Mouse (Mus musculus) hindbrain, embryonic 12.5 days (tissue): ENCODE measurements around the gene Pagr1a. TPM values are rescaled to one million over a fixed set of nuclear protein-coding genes. Genes with fewer than 3 reads are reported as not detected.
A peak's percentile ranks its signal among the peaks of the same experiment; 100 is the strongest.

Source experiments
- ATAC-seq: fragments of 200-750 bp; cut with Nextera tagmentation; 2 replicates; pipeline ENCODE4 v1.8.0; 2017; ENCODE audit warnings: moderate TSS enrichment; ENCODE audit not compliant: low FRiP score
- H3K27ac ChIP-seq: fragments of 300-500 bp; sonication (generic); 2 replicates; pipeline ENCODE4 v1.5.1; 2016; ENCODE audit warnings: mild to moderate bottlenecking
- H3K27me3 ChIP-seq: fragments of 300-500 bp; sonication (generic); 2 replicates; pipeline ENCODE4 v1.6.1; 2016; ENCODE audit warnings: mild to moderate bottlenecking
- H3K36me3 ChIP-seq: fragments of 300-500 bp; sonication (generic); 2 replicates; pipeline ENCODE4 v1.6.1; 2016; ENCODE audit warnings: mild to moderate bottlenecking
- H3K4me1 ChIP-seq: fragments of 300-500 bp; sonication (generic); 2 replicates; pipeline ENCODE4 v1.6.1; 2016
- H3K4me2 ChIP-seq: fragments of 300-500 bp; sonication (generic); replicated peaks from 2 replicates; pipeline ENCODE4 v1.6.1; 2016; ENCODE audit warnings: mild to moderate bottlenecking
- H3K4me3 ChIP-seq: fragments of 300-500 bp; sonication (generic); 2 replicates; pipeline ENCODE4 v1.5.1; 2016; ENCODE audit warnings: mild to moderate bottlenecking
- H3K9ac ChIP-seq: fragments of 300-500 bp; sonication (generic); 2 replicates; pipeline ENCODE4 v1.6.1; 2016; ENCODE audit warnings: mild to moderate bottlenecking, moderate library complexity
- H3K9me3 ChIP-seq: fragments of 300-500 bp; sonication (generic); replicated peaks from 2 replicates; pipeline ENCODE4 v1.6.1; 2016; ENCODE audit warnings: mild to moderate bottlenecking
- WGBS: fragments of 180-500 bp; shearing (Covaris S2); methylation state at CpG from one replicate; pipeline ENCODE4 v1.1.7; 2016; 5-methylcytosine and 5-hydroxymethylcytosine counted together
- polyA plus RNA-seq: library from polyadenylated mRNA; unstranded; fragments of >200 nt; fragmentation: Nextera tagmentation; extraction: Ambion mirVana; gene quantifications from 2 replicates; pipeline ENCODE4 v1.2.1, GENCODE M21; 2016

Gene Pagr1a
- polyA plus RNA-seq: 46.6 and 51.6 TPM in 2 replicates

GRCm38 (mm10) chr7:127016971-127017949, at the start of gene Pagr1a:
Gene Pagr1a (minus strand): TSS chr7:127017352.
- Histone ChIP-seq H3K4me3 (peak within 1 kb of the TSS; percentile 62), H3K9me3 (no peaks in the 10 kb centered on the region), H3K27me3 (no peaks in the 10 kb centered on the region), H3K4me2 (peak within 1 kb of the TSS; percentile 87), H3K4me1 (peaks cover 68% of the 10 kb centered on the region), H3K36me3 (peaks cover 37% of the 10 kb centered on the region), H3K27ac (peak within 1 kb of the TSS; percentile 85), H3K9ac (peak within 1 kb of the TSS; percentile 82)
- 4% methylated on average over 39 of the region's 39 CpGs for WGBS
- peak; percentile 85 for ATAC-seq

- no peaks in the 10 kb centered on the region for H3K4me1 ChIP-seq
- 78% methylated on average over 4 of the region's 4 CpGs for WGBS
- H3K9ac ChIP-seq: no peak overlapping the region
- no peaks in the 10 kb centered on the region for H3K36me3 ChIP-seq
- H3K4me3 ChIP-seq: no peak overlapping the region
- H3K27me3 ChIP-seq: no peaks in the 10 kb centered on the region
- H3K4me2 ChIP-seq: no peak overlapping the region
- no peaks in the 10 kb centered on the region for H3K9me3 ChIP-seq
- no peak for ATAC-seq
- H3K27ac ChIP-seq: no peak overlapping the region
Observed at GRCm38 (mm10) chr7:127066317-127066716, 49.2 kb upstream of the Pagr1a start.

- H3K4me3 ChIP-seq: no peak overlapping the region
- H3K9me3 ChIP-seq: no peaks in the 10 kb centered on the region
- H3K27me3 ChIP-seq: no peaks in the 10 kb centered on the region
- ATAC-seq: no peak
- no peak overlapping the region for H3K4me2 ChIP-seq
- H3K9ac ChIP-seq: no peak overlapping the region
- no peaks in the 10 kb centered on the region for H3K36me3 ChIP-seq
- WGBS: 87% methylated on average over 6 of the region's 6 CpGs
- H3K27ac ChIP-seq: no peak overlapping the region
- no peaks in the 10 kb centered on the region for H3K4me1 ChIP-seq
Observed at GRCm38 (mm10) chr7:127065538-127065937, 48.4 kb upstream of the Pagr1a start.

GRCm38 (mm10) chr7:127055026-127055585, 38.0 kb upstream of the Pagr1a start:
- Histone ChIP-seq H3K9me3 (no peaks in the 10 kb centered on the region), H3K27me3 (peaks cover 4% of the 10 kb centered on the region; the same call in 1 of the 2 replicates), H3K9ac (no peak overlapping the region), H3K4me2 (no peak overlapping the region), H3K4me3 (no peak overlapping the region), H3K27ac (no peak overlapping the region), H3K36me3 (no peaks in the 10 kb centered on the region), H3K4me1 (no peaks in the 10 kb centered on the region)
- 72% methylated on average over 5 of the region's 5 CpGs for WGBS
- no peak for ATAC-seq

GRCm38 (mm10) chr7:127041851-127042672, 24.9 kb upstream of the Pagr1a start, which contains the start of gene Kif22:
Gene Kif22 (minus strand): TSS chr7:127042471.
- H3K27me3 ChIP-seq: no peaks in the 10 kb centered on the region
- peaks cover 18% of the 10 kb centered on the region for H3K4me1 ChIP-seq
- ATAC-seq: peak; percentile 83
- H3K9me3 ChIP-seq: no peaks in the 10 kb centered on the region
- peak within 1 kb of the TSS; percentile 84 for H3K4me3 ChIP-seq
- H3K27ac ChIP-seq: peak within 1 kb of the TSS; percentile 78
- H3K9ac ChIP-seq: peak within 1 kb of the TSS; percentile 83
- WGBS: 1% methylated on average over 53 of the region's 53 CpGs
- peaks cover 13% of the 10 kb centered on the region; the same call in 1 of the 2 replicates for H3K36me3 ChIP-seq
- peak within 1 kb of the TSS; percentile 83 for H3K4me2 ChIP-seq

- peaks cover 8% of the 10 kb centered on the region for H3K4me1 ChIP-seq
- no peak overlapping the region for H3K4me2 ChIP-seq
- no peaks in the 10 kb centered on the region for H3K27me3 ChIP-seq
- peaks cover 56% of the 10 kb centered on the region for H3K36me3 ChIP-seq
- H3K9ac ChIP-seq: no peak overlapping the region
- no peak overlapping the region for H3K4me3 ChIP-seq
- no peak overlapping the region for H3K27ac ChIP-seq
- WGBS: 76% methylated on average over 1 of the region's 1 CpGs
- no peaks in the 10 kb centered on the region for H3K9me3 ChIP-seq
- ATAC-seq: no peak
Observed at GRCm38 (mm10) chr7:127031244-127031643, 14.1 kb upstream of the Pagr1a start.

- Histone ChIP-seq H3K9me3 (no peaks in the 10 kb centered on the region), H3K36me3 (peaks cover 48% of the 10 kb centered on the region), H3K9ac (no peak overlapping the region), H3K4me3 (no peak overlapping the region), H3K27ac (no peak overlapping the region), H3K4me1 (peaks cover 9% of the 10 kb centered on the region), H3K27me3 (no peaks in the 10 kb centered on the region), H3K4me2 (no peak overlapping the region)
- no peak for ATAC-seq
- WGBS: 97% methylated on average over 1 of the region's 1 CpGs
Observed at GRCm38 (mm10) chr7:127030172-127030571, 13.0 kb upstream of the Pagr1a start.

- H3K27ac ChIP-seq: peak overlapping the region; percentile 100
- peaks cover 43% of the 10 kb centered on the region for H3K36me3 ChIP-seq
- H3K4me3 ChIP-seq: peak overlapping the region; percentile 97
- peaks cover 32% of the 10 kb centered on the region for H3K4me1 ChIP-seq
- peak overlapping the region; percentile 68 for H3K9ac ChIP-seq
- H3K9me3 ChIP-seq: no peaks in the 10 kb centered on the region
- no peaks in the 10 kb centered on the region for H3K27me3 ChIP-seq
- peak; percentile 1; the same call in 1 of the 2 replicates for ATAC-seq
- peak overlapping the region; percentile 98 for H3K4me2 ChIP-seq
- 68% methylated on average over 8 of the region's 8 CpGs for WGBS
Observed at GRCm38 (mm10) chr7:127027885-127028284, 10.7 kb upstream of the Pagr1a start.

- peak within 1 kb of the TSS; percentile 100 for H3K27ac ChIP-seq
- WGBS: under 1% methylated on average over 46 of the region's 63 CpGs
Observed at GRCm38 (mm10) chr7:127026984-127027726, 10.0 kb upstream of the Pagr1a start, which contains the start of gene Maz. Gene Maz (minus strand): TSS chr7:127027037.

GRCm38 (mm10) chr7:127026616-127026983, 9.4 kb upstream of the Pagr1a start:
- H3K9me3 ChIP-seq: no peaks in the 10 kb centered on the region
- no peaks in the 10 kb centered on the region for H3K27me3 ChIP-seq
- H3K9ac ChIP-seq: peak overlapping the region; percentile 100
- peaks cover 43% of the 10 kb centered on the region for H3K36me3 ChIP-seq
- H3K27ac ChIP-seq: peak overlapping the region; percentile 100
- H3K4me1 ChIP-seq: peaks cover 44% of the 10 kb centered on the region
- H3K4me2 ChIP-seq: peak overlapping the region; percentile 98
- no peak for ATAC-seq
- peak overlapping the region; percentile 97 for H3K4me3 ChIP-seq
- WGBS: no CpG with 5 or more reads among the region's 48 CpGs

More at GRCm38 (mm10) chr7:127026984-127027726, 10.0 kb upstream of the Pagr1a start, which contains the start of gene Maz:
- Histone ChIP-seq H3K4me2 (peak within 1 kb of the TSS; percentile 98), H3K9ac (peak within 1 kb of the TSS; percentile 100), H3K4me1 (peaks cover 39% of the 10 kb centered on the region), H3K9me3 (no peaks in the 10 kb centered on the region), H3K4me3 (peak within 1 kb of the TSS; percentile 97), H3K27me3 (no peaks in the 10 kb centered on the region), H3K36me3 (peaks cover 43% of the 10 kb centered on the region)
- ATAC-seq: peak; percentile 92

GRCm38 (mm10) chr7:127026161-127026600, 9.0 kb upstream of the Pagr1a start:
- Histone ChIP-seq H3K27me3 (no peaks in the 10 kb centered on the region), H3K4me3 (peak overlapping the region; percentile 97), H3K4me2 (peak overlapping the region; percentile 98), H3K9ac (peak overlapping the region; percentile 100), H3K36me3 (peaks cover 40% of the 10 kb centered on the region), H3K27ac (peak overlapping the region; percentile 100), H3K4me1 (peaks cover 49% of the 10 kb centered on the region), H3K9me3 (no peaks in the 10 kb centered on the region)
- ATAC-seq: peak; percentile 14
- 0% methylated on average over 11 of the region's 48 CpGs for WGBS
